ENCODE assay signal across 7 mouse cellular contexts in genomic region chr9:21183905-21184413, GRCm38 (mm10). TPM values are rescaled to one million over a fixed set of nuclear protein-coding genes. Genes with fewer than 3 reads are reported as not detected.
DNase-seq lines count a peak whose midpoint lies in the region; ATAC-seq and TF ChIP-seq lines count a peak whose summit lies in the region.

No protein-coding gene starts in this region.

- peak; percentile 92 for DNase-seq in MEL (ENCODE audit: low read depth, low spot score)
- peak; percentile 69 to 73 for DNase-seq in gastrocnemius, postnatal 36 days
- DNase-seq in liver, embryonic 14.5 days (ENCODE audit: low read depth in 3 of 3, low spot score in 3 of 3), result no peak
- DNase-seq in naive thymus-derived CD4-positive, alpha-beta T cell, adult 2 months (ENCODE audit: low read depth), result peak; percentile 64
- DNase-seq in urinary bladder, postnatal 14 days (ENCODE audit: low spot score), result peak; percentile 65

- H3K9ac ChIP-seq in MEL (ENCODE audit: control insufficient read depth, low read depth, low read length, poor library complexity, severe bottlenecking), result peak overlapping the region; percentile 73
- H3K9ac ChIP-seq in liver, embryonic 14.5 days (replicated peaks), result no peak overlapping the region

- peak in 1 of 3 experiments; percentile 20; a peak in 2 of 6 replicates for TF ChIP-seq CTCF in MEL (IDR thresholded peaks at IDR 0.05 in 2 of 3, conservative IDR thresholded peaks at IDR 0.05 in 1 of 3; ENCODE audit: control insufficient read depth in 1 of 3, insufficient read depth in 1 of 3, low read depth in 2 of 3, low read length in 3 of 3, poor library complexity in 1 of 3, severe bottlenecking in 1 of 3)
- TF ChIP-seq CTCF in bone marrow macrophage, adult 2 months (IDR thresholded peaks at IDR 0.05; ENCODE audit: low read depth, low read length), result no peak
- TF ChIP-seq CTCF in liver, embryonic 14.5 days (IDR thresholded peaks at IDR 0.05; ENCODE audit: low read depth), result peak; percentile 44

- H3K36me3 ChIP-seq in MEL (ENCODE audit: control insufficient read depth in 1 of 2, insufficient read depth in 2 of 2, low read length in 2 of 2), result peaks cover 0 to 28% of the 10 kb centered on the region in 2 experiments; a peak in 2 of 4 replicates
- H3K36me3 ChIP-seq in liver, embryonic 14.5 days (replicated peaks; ENCODE audit: control insufficient read depth, insufficient read depth, low read depth), result no peaks in the 10 kb centered on the region

- no peak; a peak in 1 of 4 replicates for TF ChIP-seq EP300 in MEL (IDR thresholded peaks at IDR 0.05; ENCODE audit: low read depth in 1 of 2, low read length in 2 of 2)
- TF ChIP-seq EP300 in liver, embryonic 14.5 days (IDR thresholded peaks at IDR 0.05; ENCODE audit: low read depth), result no peak

- intact Hi-C loops in gastrocnemius, postnatal 36 days (cut with DNase I), result no loop called here

- TF ChIP-seq RAD21 in MEL (IDR thresholded peaks at IDR 0.05; ENCODE audit: low read depth, low read length), result peak; percentile 5

- peak; percentile 56 for ATAC-seq in inflammation-experienced regulatory T-cells, adult 6 months
- ATAC-seq in liver, embryonic 14.5 days (ENCODE audit: insufficient read depth), result peak; percentile 68

- peak overlapping the region; percentile 77 for H3K4me2 ChIP-seq in liver, embryonic 14.5 days (ENCODE audit: low read depth)

- H3K79me2 ChIP-seq in MEL (ENCODE audit: control insufficient read depth, insufficient read depth, low read length, poor library complexity), result peaks cover 9% of the 10 kb centered on the region

- TF ChIP-seq POLR2A in MEL (IDR thresholded peaks at IDR 0.05; ENCODE audit: control insufficient read depth in 1 of 2, insufficient read depth in 1 of 2, low read depth in 1 of 2, low read length in 2 of 2, poor library complexity in 1 of 2), result peak; percentile 59 to 82; a peak in 3 of 4 replicates
- TF ChIP-seq POLR2A in bone marrow macrophage, adult 2 months (IDR thresholded peaks at IDR 0.05; ENCODE audit: borderline replicate concordance, low read depth, low read length), result no peak

- WGBS in liver, embryonic 14.5 days (ENCODE audit: insufficient replicate concordance), result 6% methylated on average over 34 of the region's 34 CpGs

- H3K4me1 ChIP-seq in MEL (ENCODE audit: control insufficient read depth in 1 of 2, insufficient read depth in 2 of 2, low read length in 2 of 2), result peaks cover 26 to 38% of the 10 kb centered on the region in 2 experiments
- H3K4me1 ChIP-seq in bone marrow macrophage, adult 2 months (ENCODE audit: control insufficient read depth, insufficient read depth, low read length), result peaks cover 19% of the 10 kb centered on the region
- H3K4me1 ChIP-seq in liver, embryonic 14.5 days (replicated peaks; ENCODE audit: control insufficient read depth in 2 of 2, insufficient read depth in 2 of 2, low read length in 1 of 2), result peaks cover 3 to 15% of the 10 kb centered on the region in 2 experiments

- no peaks in the 10 kb centered on the region for H3K9me3 ChIP-seq in MEL (replicated peaks; ENCODE audit: insufficient read depth, low read length)
- no peaks in the 10 kb centered on the region for H3K9me3 ChIP-seq in liver, embryonic 14.5 days (ENCODE audit: control insufficient read depth, low read length)

- peak overlapping the region; percentile 65 to 81 for H3K4me3 ChIP-seq in MEL (ENCODE audit: control insufficient read depth in 1 of 2, insufficient read depth in 1 of 2, low read depth in 2 of 2, low read length in 2 of 2)
- peak overlapping the region; percentile 46 for H3K4me3 ChIP-seq in bone marrow macrophage, adult 2 months (ENCODE audit: insufficient read depth, low read length)
- peak overlapping the region; percentile 43 to 58 for H3K4me3 ChIP-seq in liver, embryonic 14.5 days (ENCODE audit: insufficient read depth in 1 of 2, low read depth in 2 of 2, low read length in 2 of 2)

- peak overlapping the region; percentile 47 for H3K27ac ChIP-seq in MEL (ENCODE audit: control insufficient read depth, low read depth, low read length)
- no peak overlapping the region for H3K27ac ChIP-seq in bone marrow macrophage, adult 2 months (ENCODE audit: insufficient read depth, low read depth, low read length)
- H3K27ac ChIP-seq in liver, embryonic 14.5 days, result no peak overlapping the region

- no peaks in the 10 kb centered on the region for H3K27me3 ChIP-seq in MEL (ENCODE audit: control insufficient read depth in 1 of 2, insufficient read depth in 2 of 2, low read length in 2 of 2)
- no peaks in the 10 kb centered on the region for H3K27me3 ChIP-seq in liver, embryonic 14.5 days (ENCODE audit: control insufficient read depth, insufficient read depth, low read length)

TF ChIP-seq in MEL, 35 proteins besides CTCF, POLR2A, EP300 and RAD21 (continues in another document):
- TF ChIP-seq UBTF (IDR thresholded peaks at IDR 0.05; ENCODE audit: borderline replicate concordance, insufficient read depth, low read depth, low read length), result peak; percentile 91; the same call in 1 of the 2 replicates
- peak; percentile 19; the same call in 1 of the 2 replicates for TF ChIP-seq MAX (IDR thresholded peaks at IDR 0.05; ENCODE audit: low read length)
- peak; percentile 22; the same call in 1 of the 2 replicates for TF ChIP-seq NRF1 (IDR thresholded peaks at IDR 0.05; ENCODE audit: insufficient read depth, low read depth, low read length, poor library complexity, severe bottlenecking)
- peak; percentile 31; the same call in 1 of the 2 replicates for TF ChIP-seq SMC3 (IDR thresholded peaks at IDR 0.05; ENCODE audit: low read depth, low read length)
- peak; percentile 84; the same call in 1 of the 2 replicates for TF ChIP-seq MAZ (IDR thresholded peaks at IDR 0.05; ENCODE audit: low read depth, low read length)
- peak; percentile 30; the same call in 1 of the 2 replicates for TF ChIP-seq ZC3H11A (IDR thresholded peaks at IDR 0.05; ENCODE audit: low read depth, low read length)
- TF ChIP-seq ZMIZ1 (IDR thresholded peaks at IDR 0.05; ENCODE audit: low read depth, low read length), result peak; percentile 64; the same call in 1 of the 2 replicates
- no peak for TF ChIP-seq ELF1 (IDR thresholded peaks at IDR 0.05; ENCODE audit: low read depth, low read length)
- TF ChIP-seq ZKSCAN1 (IDR thresholded peaks at IDR 0.05; ENCODE audit: low read depth, low read length), result peak; percentile 40; the same call in 1 of the 2 replicates
- TF ChIP-seq CHD1 (IDR thresholded peaks at IDR 0.05; ENCODE audit: low read depth, low read length), result peak; percentile 80; the same call in 1 of the 2 replicates
- no peak for TF ChIP-seq ZNF384 (IDR thresholded peaks at IDR 0.05; ENCODE audit: low read depth, low read length)
- TF ChIP-seq RCOR1 (IDR thresholded peaks at IDR 0.05; ENCODE audit: low read depth, low read length), result no peak
- peak; percentile 46 for TF ChIP-seq HCFC1 (IDR thresholded peaks at IDR 0.05; ENCODE audit: low read depth, low read length)
- peak; percentile 78; the same call in 1 of the 2 replicates for TF ChIP-seq POLR2AphosphoS2 (IDR thresholded peaks at IDR 0.05; ENCODE audit: low read length)
- no peak for TF ChIP-seq TBP (IDR thresholded peaks at IDR 0.05; ENCODE audit: low read depth, low read length)

RNA-seq across cellular contexts. Expression of gene Pde4a, which starts 18.4 kb away (rescaled TPM):
- total RNA-seq in MEL (2012; rRNA removed), result 13.8 and 16.6 TPM in 2 replicates
- polyA plus RNA-seq in MEL (2012; ENCODE audit: insufficient read depth in 1 of 2, insufficient read length in 2 of 2, low read depth in 1 of 2, low replicate concordance in 2 of 2, missing spikeins in 1 of 2), result 10 to 100 TPM; 45.6 to 53.9 TPM
- polyA plus RNA-seq in bone marrow macrophage, adult 2 months (2012; ENCODE audit: insufficient read depth, insufficient read length, missing spikeins), result 13.2 and 14.2 TPM in 2 replicates
- total RNA-seq in gastrocnemius, postnatal 36 days (2021), result 10 to 100 TPM; 42.2 to 53.9 TPM
- 1 to 10 TPM in 1 of 3 experiments, under 1 TPM in 2; 0.54 to 1.3 (median 0.82) TPM for polyA plus RNA-seq in inflammation-experienced regulatory T-cells, adult 6 months (2017; shearing (Covaris generic))
- 1.3 and 1.4 TPM in 2 replicates for polyA plus RNA-seq in liver, embryonic 14.5 days (2012; rRNA removed)
- polyA plus RNA-seq in liver, embryonic 14.5 days (2014; fragmentation: Nextera tagmentation; extraction: Ambion mirVana), result 1.1 and 1.4 TPM in 2 replicates

RNA-seq across cellular contexts. Expression of gene Cdc37, which starts 34.2 kb away (rescaled TPM):
- total RNA-seq in MEL (2012; rRNA removed), result 751 and 779 TPM in 2 replicates
- polyA plus RNA-seq in MEL (2012; ENCODE audit: insufficient read depth in 1 of 2, insufficient read length in 2 of 2, low read depth in 1 of 2, low replicate concordance in 2 of 2, missing spikeins in 1 of 2), result 1,000 to 10,000 TPM in 1 of 2 experiments, 100 to 1,000 TPM in 1; 914 to 1,631 TPM
- polyA plus RNA-seq in bone marrow macrophage, adult 2 months (2012; ENCODE audit: insufficient read depth, insufficient read length, missing spikeins), result 104 and 110 TPM in 2 replicates
- 100 to 1,000 TPM; 123 to 126 TPM for total RNA-seq in gastrocnemius, postnatal 36 days (2021)
- 10 to 100 TPM; 84.2 to 97.0 (median 95.3) TPM for polyA plus RNA-seq in inflammation-experienced regulatory T-cells, adult 6 months (2017; shearing (Covaris generic))
- polyA plus RNA-seq in liver, embryonic 14.5 days (2012; rRNA removed), result 36.8 and 123 TPM in 2 replicates
- polyA plus RNA-seq in liver, embryonic 14.5 days (2014; fragmentation: Nextera tagmentation; extraction: Ambion mirVana), result 118 and 129 TPM in 2 replicates

RNA-seq across cellular contexts. Expression of gene Tyk2, which starts 52.9 kb away (rescaled TPM):
- total RNA-seq in MEL (2012; rRNA removed), result 43.8 and 45.6 TPM in 2 replicates
- polyA plus RNA-seq in MEL (2012; ENCODE audit: insufficient read depth in 1 of 2, insufficient read length in 2 of 2, low read depth in 1 of 2, low replicate concordance in 2 of 2, missing spikeins in 1 of 2), result 10 to 100 TPM in 1 of 2 experiments, not detected in 1; 63.3 TPM
- 46.3 and 47.1 TPM in 2 replicates for polyA plus RNA-seq in bone marrow macrophage, adult 2 months (2012; ENCODE audit: insufficient read depth, insufficient read length, missing spikeins)
- total RNA-seq in gastrocnemius, postnatal 36 days (2021), result 1 to 10 TPM; 4.2 to 4.4 TPM
- polyA plus RNA-seq in inflammation-experienced regulatory T-cells, adult 6 months (2017; shearing (Covaris generic)), result 10 to 100 TPM; 36.3 to 61.7 (median 57.7) TPM
- polyA plus RNA-seq in liver, embryonic 14.5 days (2012; rRNA removed), result 5.7 and 6.2 TPM in 2 replicates
- 4.0 and 5.1 TPM in 2 replicates for polyA plus RNA-seq in liver, embryonic 14.5 days (2014; fragmentation: Nextera tagmentation; extraction: Ambion mirVana)

RNA-seq across cellular contexts. Expression of gene Keap1, which starts 55.2 kb away (rescaled TPM):
- 168 and 174 TPM in 2 replicates for total RNA-seq in MEL (2012; rRNA removed)
- polyA plus RNA-seq in MEL (2012; ENCODE audit: insufficient read depth in 1 of 2, insufficient read length in 2 of 2, low read depth in 1 of 2, low replicate concordance in 2 of 2, missing spikeins in 1 of 2), result 100 to 1,000 TPM in 1 of 2 experiments, 10 to 100 TPM in 1; 67.5 to 171 TPM
- 34.9 and 36.4 TPM in 2 replicates for polyA plus RNA-seq in bone marrow macrophage, adult 2 months (2012; ENCODE audit: insufficient read depth, insufficient read length, missing spikeins)
- total RNA-seq in gastrocnemius, postnatal 36 days (2021), result 10 to 100 TPM; 56.5 to 58.3 TPM
- 10 to 100 TPM; 20.8 to 28.9 (median 21.5) TPM for polyA plus RNA-seq in inflammation-experienced regulatory T-cells, adult 6 months (2017; shearing (Covaris generic))
- 15.1 and 15.8 TPM in 2 replicates for polyA plus RNA-seq in liver, embryonic 14.5 days (2012; rRNA removed)
- polyA plus RNA-seq in liver, embryonic 14.5 days (2014; fragmentation: Nextera tagmentation; extraction: Ambion mirVana), result 15.6 and 16.4 TPM in 2 replicates

Comparison
In these comparisons a context has a peak if more than half of its experiments do, and no peak if none do; other contexts are left out.
1. DNase-seq: peak in MEL (single experiment), gastrocnemius, postnatal 36 days (2 of 2), naive thymus-derived CD4-positive, alpha-beta T cell, adult 2 months (single experiment) and urinary bladder, postnatal 14 days (single experiment); none in liver, embryonic 14.5 days (0 of 3).
2. Peak in every context shown above with its lines, with median percentiles within 50 percentile points of each other: H3K4me3 ChIP-seq.